Mouse (Mus musculus) liver, embryonic 14 days (tissue): Measurements from ENCODE around the gene Speer4f2. TPM values are rescaled to one million over a fixed set of nuclear protein-coding genes. Genes with fewer than 3 reads are reported as not detected.

ENCODE experiments used
- polyA plus RNA-seq: library from polyadenylated mRNA; depleted of rRNA; stranded (reverse); fragments of >200 nt; gene quantifications from 2 replicates; pipeline ENCODE4 v1.2.3, GENCODE M21; 2012; rRNA removed

The Speer4f2 gene
- polyA plus RNA-seq: not detected in 2 replicates

GRCm38 (mm10) chr5:17372880-17373279 lies at the start of gene Speer4f2:
Speer4f2 (plus strand) TSS chr5:17373180.

Other genes starting within 250 kb of the Speer4f2 start
- gene Speer4f1, start 102.9 kb downstream of the Speer4f2 start, polyA plus RNA-seq: not detected in 2 replicates
- 0.15 and 0.32 TPM in 2 replicates for gene Sema3c, start 201.1 kb downstream of the Speer4f2 start, polyA plus RNA-seq